Mouse (Mus musculus) kidney, postnatal 0 days (tissue): ENCODE measurements around the gene Adamts20. TPM values are rescaled to one million over a fixed set of nuclear protein-coding genes. Genes with fewer than 3 reads are reported as not detected.
A peak's percentile ranks its signal among the peaks of the same experiment; 100 is the strongest.

Experiments
- ATAC-seq: fragments of 200-750 bp; cut with Nextera tagmentation; replicated peaks from 2 replicates; pipeline ENCODE4 v1.8.0; 2017; ENCODE audit warnings: low read depth, moderate number of reproducible peaks, moderate TSS enrichment, moderate library complexity; ENCODE audit not compliant: low FRiP score
- DNase-seq: peaks from one replicate; pipeline ENCODE4 v3.0.0-alpha.2; 2016; ENCODE audit warnings: low spot score
- H3K27ac ChIP-seq: fragments of 300-500 bp; sonication (generic); 2 replicates; pipeline ENCODE4 v1.5.1; 2014; ENCODE audit warnings: mild to moderate bottlenecking
- H3K27me3 ChIP-seq: fragments of 300-500 bp; sonication (generic); 2 replicates; pipeline ENCODE4 v1.6.1; 2014; ENCODE audit warnings: low read length, mixed read lengths; ENCODE audit not compliant: insufficient read depth
- H3K36me3 ChIP-seq: fragments of 300-500 bp; sonication (generic); 2 replicates; pipeline ENCODE4 v1.6.1; 2014; ENCODE audit warnings: low read length, mixed read lengths; ENCODE audit not compliant: insufficient read depth
- H3K4me1 ChIP-seq: fragments of 300-500 bp; sonication (generic); replicated peaks from 2 replicates; pipeline ENCODE4 v1.6.1; 2014; ENCODE audit warnings: antibody characterized with exemption, low read length, mixed read lengths; ENCODE audit not compliant: insufficient read depth
- H3K4me2 ChIP-seq: fragments of 300-500 bp; sonication (generic); 2 replicates; pipeline ENCODE4 v1.6.1; 2014; ENCODE audit warnings: mild to moderate bottlenecking, low read length, moderate library complexity, mixed read lengths
- H3K4me3 ChIP-seq: fragments of 300-500 bp; sonication (generic); replicated peaks from 2 replicates; pipeline ENCODE4 v1.5.1; 2014; ENCODE audit warnings: low read depth, low read length
- H3K9ac ChIP-seq: fragments of 300-500 bp; sonication (generic); 2 replicates; pipeline ENCODE4 v1.6.1; 2014; ENCODE audit warnings: low read depth, low read length
- H3K9me3 ChIP-seq: fragments of 300-500 bp; sonication (generic); replicated peaks from 2 replicates; pipeline ENCODE4 v1.6.1; 2016; ENCODE audit warnings: low read length, inconsistent platforms, mixed read lengths
- CTCF ChIP-seq: IDR thresholded peaks from 2 replicates; pipeline ENCODE4 v1.5.1; 2016; ENCODE audit warnings: antibody characterized with exemption, low read depth, mild to moderate bottlenecking, moderate library complexity
- WGBS: fragments of 180-500 bp; shearing (Covaris S2); extraction: QIAGEN DNeasy Blood & Tissue Kit; methylation state at CpG from one replicate; pipeline ENCODE4 v1.1.7; 2014; 5-methylcytosine and 5-hydroxymethylcytosine counted together
- polyA plus RNA-seq: library from polyadenylated mRNA; unstranded; fragments of >200 nt; fragmentation: Nextera tagmentation; extraction: Ambion mirVana; gene quantifications from 2 replicates; pipeline ENCODE4 v1.2.1, GENCODE M21; 2015

The Adamts20 gene
- polyA plus RNA-seq, 1 experiment from 2014 or later = 1.5 TPM

DNA sequence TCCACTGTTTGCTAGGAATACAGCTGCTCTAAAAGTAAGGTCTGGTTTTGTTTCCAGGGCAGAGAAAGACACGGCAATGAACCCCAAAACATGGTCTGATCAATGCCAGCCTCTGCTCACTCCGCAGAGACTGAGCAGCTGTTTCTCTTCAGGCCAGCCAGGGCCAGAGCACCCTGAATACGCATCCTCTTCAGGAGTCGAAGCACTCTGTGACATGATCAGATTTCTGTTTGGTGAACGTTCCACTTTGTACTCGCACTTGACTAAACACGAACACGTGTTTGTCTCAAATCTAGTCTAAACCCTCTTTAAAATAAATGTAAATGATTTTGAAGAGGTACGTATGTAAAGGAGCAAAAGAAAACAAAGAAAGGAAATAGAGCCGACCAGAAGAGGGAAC lies 130.6 kb downstream of the Adamts20 start:
- no peak for TF ChIP-seq CTCF
- Histone ChIP-seq H3K27me3 (no peaks in the 10 kb centered on the region), H3K4me2 (no peak overlapping the region), H3K9ac (no peak overlapping the region), H3K9me3 (no peaks in the 10 kb centered on the region), H3K4me1 (no peaks in the 10 kb centered on the region), H3K4me3 (no peak overlapping the region), H3K27ac (no peak overlapping the region), H3K36me3 (no peaks in the 10 kb centered on the region)
- WGBS = 27% methylated on average over 10 of the region's 10 CpGs
- no peak for ATAC-seq
- DNase-seq = peak; percentile 16

GRCm38 (mm10) chr15:94326626-94327025 lies 138.6 kb downstream of the Adamts20 start:
- no peak for DNase-seq
- Histone ChIP-seq H3K27me3 (no peaks in the 10 kb centered on the region), H3K4me3 (no peak overlapping the region), H3K4me1 (0 out of 2 replicates have a peak, but pooled peaks cover 4% of the 10 kb centered on the region), H3K9ac (no peak overlapping the region), H3K9me3 (no peaks in the 10 kb centered on the region), H3K27ac (no peak overlapping the region; the same call in 1 of the 2 replicates), H3K36me3 (no peaks in the 10 kb centered on the region), H3K4me2 (no peak overlapping the region)
- no peak for TF ChIP-seq CTCF
- WGBS = 89% methylated on average over 5 of the region's 5 CpGs
- ATAC-seq = no peak

- H3K27me3 ChIP-seq = no peaks in the 10 kb centered on the region
- 42% methylated on average over 13 of the region's 13 CpGs for WGBS
- 0 out of 2 replicates have a peak, but pooled peaks cover 4% of the 10 kb centered on the region for H3K4me1 ChIP-seq
- H3K9me3 ChIP-seq = no peaks in the 10 kb centered on the region
- DNase-seq = peak; percentile 87
- no peak overlapping the region for H3K4me3 ChIP-seq
- H3K9ac ChIP-seq = no peak overlapping the region
- H3K27ac ChIP-seq = peak overlapping the region; percentile 36; the same call in 1 of the 2 replicates
- no peak for TF ChIP-seq CTCF
- no peak; the same call in 1 of the 2 replicates for ATAC-seq
- no peak overlapping the region for H3K4me2 ChIP-seq
- no peaks in the 10 kb centered on the region for H3K36me3 ChIP-seq
Measured at GRCm38 (mm10) chr15:94325509-94326181, 139.6 kb downstream of the Adamts20 start.

DNA sequence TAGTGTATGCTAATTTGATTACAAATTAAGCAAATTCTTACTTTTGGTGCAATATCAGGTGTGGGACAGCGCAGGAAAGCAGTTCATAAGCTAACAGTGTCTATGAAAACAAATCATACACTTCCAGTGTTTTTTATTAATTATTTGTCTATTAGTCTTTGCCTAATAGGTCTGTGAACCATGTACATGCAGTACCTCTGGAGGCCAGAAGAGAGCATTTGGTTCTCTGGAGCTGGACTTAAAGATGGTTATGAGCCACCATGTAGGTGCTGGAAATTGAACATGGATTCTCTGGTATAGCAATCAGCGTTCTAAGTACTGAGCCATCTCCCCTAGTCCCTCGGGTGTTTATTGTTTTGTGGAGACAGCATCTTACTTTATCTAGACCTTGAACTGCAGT lies 149.0 kb downstream of the Adamts20 start:
- Histone ChIP-seq H3K36me3 (no peaks in the 10 kb centered on the region), H3K4me1 (no peaks in the 10 kb centered on the region), H3K9me3 (no peaks in the 10 kb centered on the region), H3K27ac (no peak overlapping the region), H3K4me3 (no peak overlapping the region), H3K4me2 (no peak overlapping the region), H3K27me3 (no peaks in the 10 kb centered on the region), H3K9ac (no peak overlapping the region)
- DNase-seq (no peak), ATAC-seq (no peak)
- TF ChIP-seq CTCF = peak; percentile 40; the same call in 1 of the 2 replicates
- WGBS = 90% methylated on average over 3 of the region's 3 CpGs

DNA sequence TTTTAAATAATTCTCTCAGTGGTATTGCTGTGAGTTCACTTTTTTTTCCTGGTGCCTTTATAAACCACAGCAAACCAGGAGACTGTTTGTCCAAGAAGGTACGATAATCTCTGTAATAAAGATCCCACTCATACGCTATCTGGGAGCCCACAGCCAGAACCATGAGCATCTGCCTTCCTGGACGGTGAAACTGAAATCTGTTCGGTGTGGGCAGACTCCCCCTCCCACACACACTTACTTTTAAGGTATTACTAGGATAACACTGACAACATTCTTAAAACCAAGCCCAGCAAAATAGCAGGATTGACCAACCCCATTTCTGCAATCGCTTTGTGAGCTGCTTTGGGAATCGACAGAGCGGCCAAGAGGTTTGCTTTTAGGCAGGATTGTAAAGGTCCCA lies 155.5 kb downstream of the Adamts20 start:
- no peaks in the 10 kb centered on the region for H3K36me3 ChIP-seq
- WGBS = 79% methylated on average over 7 of the region's 7 CpGs
- no peak for ATAC-seq
- H3K27me3 ChIP-seq = no peaks in the 10 kb centered on the region
- H3K4me2 ChIP-seq = no peak overlapping the region
- no peak for DNase-seq
- TF ChIP-seq CTCF = no peak
- H3K27ac ChIP-seq = no peak overlapping the region
- no peak overlapping the region for H3K9ac ChIP-seq
- H3K4me1 ChIP-seq = no peaks in the 10 kb centered on the region
- H3K4me3 ChIP-seq = no peak overlapping the region
- H3K9me3 ChIP-seq = no peaks in the 10 kb centered on the region

DNA sequence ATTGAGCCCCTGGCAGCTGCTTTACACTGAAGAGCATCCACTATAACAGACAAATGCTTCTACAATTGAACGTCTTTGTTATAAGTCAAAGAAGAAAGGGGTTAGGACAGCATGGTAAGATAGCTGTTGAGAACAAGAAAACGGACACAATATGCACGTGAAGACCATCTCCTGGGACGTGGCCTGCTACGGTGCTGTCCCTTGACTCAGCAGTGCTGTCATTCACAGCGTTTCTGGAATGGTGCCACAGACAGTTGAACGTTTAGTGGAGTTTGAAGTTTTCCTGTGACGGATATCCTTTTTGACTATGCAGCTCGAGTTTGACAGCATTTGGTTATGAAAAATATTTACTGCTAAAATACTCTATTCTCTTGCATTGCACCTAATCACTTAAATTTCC lies 157.3 kb downstream of the Adamts20 start:
- no peak for DNase-seq
- 67% methylated on average over 9 of the region's 9 CpGs for WGBS
- no peak for TF ChIP-seq CTCF
- Histone ChIP-seq H3K27ac (no peak overlapping the region), H3K27me3 (no peaks in the 10 kb centered on the region), H3K4me1 (no peaks in the 10 kb centered on the region), H3K4me3 (no peak overlapping the region), H3K36me3 (no peaks in the 10 kb centered on the region), H3K9ac (no peak overlapping the region), H3K9me3 (no peaks in the 10 kb centered on the region), H3K4me2 (no peak overlapping the region)
- ATAC-seq = no peak
